Mouse (Mus musculus): ENCODE results near the gene Zmiz1.
A peak's percentile ranks its signal among the peaks of the same experiment; 100 is the strongest.

Gene Zmiz1

DNA sequence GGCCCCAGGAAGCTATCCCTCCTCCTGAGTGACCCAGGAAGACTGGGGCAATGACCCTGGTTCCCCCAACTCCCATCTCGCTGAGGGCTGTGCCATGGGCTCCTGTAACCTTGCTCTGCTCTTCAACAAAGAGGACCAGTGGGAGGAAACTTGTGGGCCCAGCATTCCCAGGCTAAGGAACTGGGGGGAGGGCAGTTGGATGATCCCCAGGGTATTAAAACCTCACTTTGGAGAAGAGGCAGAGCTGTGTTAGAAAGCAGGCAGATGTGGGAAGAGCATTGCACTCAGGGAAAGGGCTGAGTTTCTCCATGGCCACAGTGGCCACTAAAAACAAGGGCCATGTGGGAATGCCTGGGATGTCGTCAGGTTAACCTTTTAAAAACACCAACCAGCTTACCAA, 129.2 kb downstream of the Zmiz1 start:
- DNase-seq (ENCODE audit: low spot score in 2 of 2) = no peak

DNA sequence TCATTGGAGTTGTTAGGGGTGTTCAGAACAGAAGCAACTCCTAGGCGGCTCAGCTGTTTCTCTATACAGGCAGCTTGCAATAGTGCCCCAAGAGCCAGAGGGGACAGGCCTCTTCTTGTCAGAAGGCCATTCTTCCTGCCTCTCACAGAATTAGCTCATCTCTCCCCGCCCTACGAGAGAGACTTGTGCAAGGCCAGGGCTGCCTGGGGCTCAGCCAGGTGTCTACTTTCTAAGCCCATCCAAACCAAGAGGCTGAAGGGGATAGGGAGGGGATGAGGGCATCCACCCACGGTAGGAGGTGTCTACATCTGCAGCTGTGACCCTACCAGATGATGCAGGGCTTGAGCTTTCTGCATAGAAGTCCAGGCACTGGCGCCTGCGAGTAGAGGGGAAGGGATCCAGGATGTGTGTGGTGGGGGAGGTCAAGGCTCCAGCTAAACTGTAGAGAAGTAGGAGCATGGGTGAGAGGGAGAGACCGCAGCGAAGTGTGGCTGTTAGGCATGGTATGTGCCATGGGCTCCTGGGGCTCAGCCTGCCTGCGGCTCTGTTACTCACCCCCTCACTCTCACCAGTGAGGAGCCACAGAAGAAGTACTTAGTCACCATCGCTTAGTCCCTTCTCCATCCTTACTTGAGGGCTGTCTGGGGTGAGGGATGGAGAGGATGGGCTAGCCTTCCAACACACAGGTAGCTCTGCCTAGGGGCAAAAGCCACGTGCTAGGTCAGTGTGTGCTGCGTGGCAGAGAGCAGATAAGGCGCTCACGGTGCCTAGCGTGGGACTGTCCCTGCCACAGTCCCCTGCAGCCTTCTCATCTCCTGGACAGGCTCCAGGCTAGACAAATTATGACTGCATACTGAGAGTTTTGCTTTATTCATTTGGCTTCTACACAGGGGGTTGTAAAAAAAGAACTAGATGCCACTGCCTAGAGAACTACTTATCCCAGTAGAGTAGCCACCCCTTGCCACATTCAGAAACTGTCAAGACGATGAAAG, 130.3 kb downstream of the Zmiz1 start:
- DNase-seq (ENCODE audit: low spot score in 2 of 2) = no peak

- DNase-seq (ENCODE audit: low spot score in 2 of 2) = no peak
These were observed 132.0 kb downstream of the Zmiz1 start for GRCm38 (mm10) chr14:25591000-25591399.

DNA sequence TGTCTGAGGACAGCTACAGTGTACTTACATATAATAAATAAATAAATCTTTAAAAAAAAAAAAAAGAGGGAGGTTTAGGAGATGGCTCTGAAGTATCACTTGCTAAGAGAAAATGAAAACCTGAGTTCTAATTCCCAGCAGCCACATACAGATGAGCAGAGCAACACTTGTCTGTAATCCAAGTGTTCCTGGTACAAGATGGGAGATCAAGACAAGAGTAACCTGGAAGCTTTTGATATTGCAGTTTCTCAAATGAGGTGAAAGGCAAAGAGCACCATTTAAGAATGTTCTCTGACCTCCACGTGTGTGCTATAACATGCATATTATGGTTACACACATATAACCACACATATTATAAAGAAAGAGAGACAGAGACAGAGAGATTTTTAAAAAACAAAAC, 132.4 kb downstream of the Zmiz1 start:
- no peak for DNase-seq (ENCODE audit: low spot score in 2 of 2)

DNA sequence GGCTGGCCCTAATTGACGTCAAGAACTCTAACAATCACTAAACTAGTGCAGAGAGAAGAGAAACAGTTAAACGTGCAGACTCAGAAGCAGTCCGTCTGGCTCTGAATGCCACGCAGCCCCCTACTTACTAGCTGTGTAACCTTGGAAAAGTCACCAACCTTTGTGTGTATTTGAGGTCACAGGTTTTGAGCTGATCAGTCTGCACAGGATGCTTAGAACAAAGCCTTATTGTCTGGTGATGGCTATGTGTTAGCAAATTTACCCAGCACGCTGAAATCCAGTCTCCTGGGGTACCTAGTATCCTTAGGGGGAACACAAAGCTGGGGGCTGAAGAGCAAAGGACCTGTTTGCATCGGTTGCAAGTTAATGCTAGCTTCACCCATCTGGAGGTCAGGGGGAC, 133.5 kb downstream of the Zmiz1 start:
- DNase-seq (ENCODE audit: low spot score in 2 of 2) = no peak

GRCm38 (mm10) chr14:25593876-25594275, 134.9 kb downstream of the Zmiz1 start:
- DNase-seq (ENCODE audit: low spot score in 2 of 2) = no peak

- no peak for DNase-seq (ENCODE audit: low spot score in 2 of 2)
These were observed 135.6 kb downstream of the Zmiz1 start for GRCm38 (mm10) chr14:25594611-25595010.

DNA sequence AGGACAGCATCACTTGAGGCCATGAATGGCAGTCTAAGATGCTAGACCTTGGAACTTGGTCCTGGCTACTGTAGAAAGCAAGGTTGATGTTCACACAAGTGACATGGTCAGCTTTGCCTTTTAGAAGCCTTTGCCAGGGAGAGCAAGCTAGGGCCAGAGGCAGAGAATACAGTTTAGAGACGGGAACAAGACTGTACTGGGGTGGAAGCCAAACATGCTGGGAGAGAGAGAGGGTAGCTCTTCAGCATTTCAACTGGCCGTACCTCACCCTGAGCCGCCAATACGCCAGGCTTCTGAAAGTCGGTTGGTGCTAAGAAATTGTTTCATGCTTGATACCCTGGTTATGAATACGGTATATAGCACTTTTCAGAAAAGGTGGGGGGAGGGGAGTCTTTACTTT, 140.0 kb downstream of the Zmiz1 start:
- DNase-seq (ENCODE audit: low spot score in 2 of 2) = no peak

DNA sequence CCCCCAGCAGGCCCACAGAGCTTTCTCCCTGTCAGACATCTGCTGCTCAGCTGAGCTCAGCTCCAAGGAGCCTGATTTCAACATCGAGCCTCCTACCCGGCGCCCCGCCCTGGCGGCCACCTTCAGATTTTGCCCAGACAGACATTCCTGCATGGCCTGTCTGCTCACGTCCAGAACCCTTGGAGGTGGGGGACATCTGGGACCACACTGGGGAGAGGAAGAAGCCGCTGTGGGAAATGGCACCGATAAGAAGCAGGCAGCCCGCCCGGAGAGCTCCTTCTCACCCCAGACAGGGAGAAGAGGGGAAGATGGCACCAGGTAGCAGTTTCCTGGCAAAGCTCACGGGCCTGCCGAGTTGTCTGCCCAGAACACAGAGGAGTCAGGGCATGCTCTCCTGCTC, 140.9 kb downstream of the Zmiz1 start:
- no peak for DNase-seq (ENCODE audit: low spot score in 2 of 2)

DNA sequence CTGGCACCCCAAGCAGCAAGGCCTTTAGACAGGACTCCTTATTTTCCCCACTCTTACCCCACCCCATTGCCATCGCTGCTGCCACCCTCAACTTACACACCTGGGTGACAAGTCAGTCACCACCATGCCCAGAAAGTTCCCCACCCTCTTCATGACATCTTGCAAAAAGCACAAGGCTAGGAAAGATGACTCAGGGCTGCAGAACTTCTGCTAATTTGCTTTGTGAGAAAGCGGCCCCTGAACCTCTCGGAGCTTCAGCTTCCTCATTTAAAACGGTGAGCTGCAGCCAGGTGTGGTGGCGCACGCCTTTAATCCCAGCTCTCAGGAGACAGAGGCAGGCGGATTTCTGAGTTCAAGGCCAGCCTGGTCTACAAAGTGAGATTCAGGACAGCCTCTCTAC, 141.4 kb downstream of the Zmiz1 start:
- DNase-seq (ENCODE audit: low spot score in 2 of 2) = no peak

- no peak for DNase-seq (ENCODE audit: low spot score in 2 of 2)
These were observed 142.0 kb downstream of the Zmiz1 start for GRCm38 (mm10) chr14:25600951-25601350.

- DNase-seq (ENCODE audit: low spot score in 2 of 2) = no peak
These were observed 143.0 kb downstream of the Zmiz1 start for GRCm38 (mm10) chr14:25602018-25602417.

- no peak for DNase-seq (ENCODE audit: low spot score in 2 of 2)
These were observed 145.6 kb downstream of the Zmiz1 start for GRCm38 (mm10) chr14:25604395-25605142.

GRCm38 (mm10) chr14:25606372-25607140, 147.6 kb downstream of the Zmiz1 start:
- DNase-seq (ENCODE audit: low spot score in 2 of 2) = peak in 1 of 2 experiments; percentile 48

- DNase-seq (ENCODE audit: low spot score in 2 of 2) = peak in 1 of 2 experiments; percentile 55
These were observed 148.4 kb downstream of the Zmiz1 start for GRCm38 (mm10) chr14:25607141-25607967.

DNA sequence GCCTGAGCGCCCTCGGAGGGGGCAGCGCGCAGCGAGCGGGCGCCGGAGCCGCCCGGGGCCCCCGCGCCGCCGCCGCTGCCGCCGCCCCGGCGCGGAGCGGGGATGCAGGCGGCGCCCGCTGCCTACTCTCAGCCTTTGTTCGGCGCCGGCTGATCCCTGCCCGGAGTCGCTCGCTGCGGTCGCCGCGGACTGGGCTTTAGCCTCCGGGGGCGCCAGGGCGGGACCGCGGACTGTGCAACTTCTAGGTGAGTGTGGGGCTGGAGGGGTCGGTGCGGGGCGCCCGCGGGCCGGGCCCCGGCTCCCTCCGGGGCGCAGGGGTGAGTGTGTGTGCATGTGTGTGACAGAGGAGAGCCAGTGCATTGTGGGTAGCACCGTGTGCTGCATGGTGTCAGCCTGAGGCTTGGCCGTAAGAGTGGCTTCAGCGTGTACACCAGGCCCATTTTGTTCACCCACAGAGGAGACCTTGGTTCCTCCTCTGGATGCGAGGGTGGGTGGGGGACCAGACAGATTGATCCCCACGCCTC, 149.0 kb downstream of the Zmiz1 start:
- DNase-seq (ENCODE audit: low spot score in 2 of 2) = peak; percentile 63 to 69

GRCm38 (mm10) chr14:25608618-25609017, 149.6 kb downstream of the Zmiz1 start:
- DNase-seq (ENCODE audit: low spot score in 2 of 2) = no peak

DNA sequence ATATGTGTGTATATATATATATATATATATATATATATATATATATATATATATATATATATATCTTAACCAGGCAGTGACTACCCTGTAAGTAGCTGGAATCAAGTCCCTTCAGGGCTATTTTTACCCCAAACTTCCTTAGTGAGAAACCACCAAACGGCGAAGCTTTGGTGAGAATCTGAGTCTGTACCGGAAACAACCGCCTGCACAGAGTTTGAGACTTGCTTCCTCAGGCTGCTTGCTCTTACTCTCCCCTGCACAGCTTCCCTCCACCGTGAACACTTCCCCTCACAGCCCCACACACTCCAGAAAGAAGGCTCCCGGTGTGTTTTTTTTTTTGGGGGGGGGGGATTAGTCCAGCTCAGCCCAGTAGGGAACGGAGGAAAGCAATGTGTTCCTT, 150.4 kb downstream of the Zmiz1 start:
- DNase-seq (ENCODE audit: low spot score in 2 of 2) = no peak

GRCm38 (mm10) chr14:25610396-25611158, 151.6 kb downstream of the Zmiz1 start:
- DNase-seq (ENCODE audit: low spot score in 2 of 2) = no peak

DNA sequence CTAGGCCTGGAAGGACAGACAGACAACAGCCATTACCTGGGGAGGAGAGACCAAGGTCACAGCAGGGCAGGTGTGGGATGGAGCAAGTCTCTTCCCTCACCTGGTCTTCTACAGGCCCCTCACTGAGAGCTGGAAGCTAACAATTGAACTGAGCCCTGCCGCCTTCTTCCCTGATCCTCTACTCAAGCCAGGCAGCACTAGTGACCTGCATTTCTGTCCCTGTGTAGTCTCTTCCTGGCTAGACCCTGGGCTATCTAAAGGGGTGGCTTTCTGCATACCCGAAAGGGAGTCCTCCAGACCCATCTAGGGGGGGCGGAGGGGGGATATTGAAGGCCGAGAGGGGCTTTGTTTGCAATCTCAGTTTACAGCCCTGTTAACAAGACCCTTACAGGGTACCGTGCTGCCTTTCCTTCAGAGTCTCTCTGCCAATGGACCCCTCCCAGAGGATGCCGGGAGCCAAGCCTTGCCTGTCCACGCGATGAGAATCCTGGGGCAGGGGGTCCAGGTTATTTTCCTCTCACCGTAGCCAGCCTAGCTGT, 152.2 kb downstream of the Zmiz1 start:
- DNase-seq (ENCODE audit: low spot score in 2 of 2) = no peak

Data from frontal cortex, postnatal 36 days (tissue).